Comparison of ENCODE assay signal across 10 mouse cellular contexts in the genomic region with DNA sequence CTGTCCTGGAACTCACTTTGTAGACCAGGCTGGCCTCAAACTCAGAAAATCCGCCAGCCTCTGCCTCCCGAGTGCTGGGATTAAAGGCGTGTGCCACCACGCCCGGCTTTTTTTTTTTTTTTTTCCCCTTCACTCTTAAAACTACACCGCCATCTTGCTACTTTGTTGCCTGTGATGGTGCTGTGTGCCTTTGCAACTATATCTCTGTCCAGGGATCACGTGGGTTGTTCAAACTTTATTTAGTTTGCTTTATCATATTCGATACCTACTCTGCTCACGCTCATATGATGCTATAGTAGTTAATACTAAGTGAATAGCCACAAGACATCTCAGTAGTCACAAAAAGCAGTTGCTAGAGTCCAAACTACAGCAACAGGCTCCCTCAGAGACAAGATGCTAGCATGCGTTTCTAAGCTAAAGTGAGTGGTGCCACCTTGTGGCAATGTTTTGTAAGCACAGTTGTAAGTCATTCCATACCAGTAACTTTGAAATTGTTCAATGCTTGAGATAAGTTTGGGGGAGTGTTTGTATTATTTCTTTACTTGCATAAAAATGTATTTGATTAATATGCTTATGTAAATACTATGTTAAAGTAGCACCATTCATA. TPM values are rescaled to one million over a fixed set of nuclear protein-coding genes. Genes with fewer than 3 reads are reported as not detected.
A peak's percentile ranks its signal among the peaks of the same experiment; 100 is the strongest.
DNase-seq lines count a peak whose midpoint lies in the region; ATAC-seq and TF ChIP-seq lines count a peak whose summit lies in the region.
"Had no signal": no experiment of that assay in that cellular context is flagged by ENCODE, and none has a peak within 500 bp of the region (broad histone marks: within the 10 kb centered on the region; RNA-seq: fewer than 3 reads in every experiment).

No protein-coding gene starts in this region.

- WGBS in heart, postnatal 0 days: 28% methylated on average over 10 of the region's 10 CpGs

- TF ChIP-seq POLR2A in testis, adult 2 months (IDR thresholded peaks at IDR 0.05; ENCODE audit: control insufficient read depth, low read depth, low read length): no peak

- TF ChIP-seq CTCF in heart, postnatal 0 days (IDR thresholded peaks at IDR 0.05; ENCODE audit: low read depth): peak; percentile 89
- peak; percentile 32; the same call in 1 of the 2 replicates for TF ChIP-seq CTCF in testis, adult 2 months (IDR thresholded peaks at IDR 0.05; ENCODE audit: control insufficient read depth, insufficient read depth, insufficient replicate concordance, low read depth, low read length)

- no peak overlapping the region for H3K4me3 ChIP-seq in heart, postnatal 0 days (ENCODE audit: low read depth, low read length)
- no peak overlapping the region for H3K4me3 ChIP-seq in testis, adult 2 months (ENCODE audit: control insufficient read depth, low read depth, low read length)
- H3K4me3 ChIP-seq: erythroblast, embryonic 14.5 days had no signal

- H3K36me3 ChIP-seq in heart, postnatal 0 days (replicated peaks; ENCODE audit: control insufficient read depth, insufficient read depth, low read length): no peaks in the 10 kb centered on the region
- H3K36me3 ChIP-seq in testis, adult 2 months (ENCODE audit: control insufficient read depth, insufficient read depth, low read length): no peaks in the 10 kb centered on the region

- H3K4me2 ChIP-seq in heart, postnatal 0 days (ENCODE audit: low read depth, low read length): no peak overlapping the region

- no peaks in the 10 kb centered on the region for H3K9me3 ChIP-seq in heart, postnatal 0 days (replicated peaks; ENCODE audit: control insufficient read depth, low read length)

- no peaks in the 10 kb centered on the region for H3K4me1 ChIP-seq in heart, postnatal 0 days (ENCODE audit: control insufficient read depth, insufficient read depth)
- no peaks in the 10 kb centered on the region for H3K4me1 ChIP-seq in testis, adult 2 months (ENCODE audit: control insufficient read depth, insufficient read depth, low read length)

- no peak overlapping the region for H3K27ac ChIP-seq in heart, postnatal 0 days (ENCODE audit: low read depth)
- H3K27ac ChIP-seq in testis, adult 2 months (ENCODE audit: control insufficient read depth, insufficient read depth, low read depth, low read length): no peak overlapping the region
- H3K27ac ChIP-seq: macrophage had no signal

- no peaks in the 10 kb centered on the region for H3K27me3 ChIP-seq in heart, postnatal 0 days (ENCODE audit: control insufficient read depth, insufficient read depth, low read length)
- no peaks in the 10 kb centered on the region for H3K27me3 ChIP-seq in testis, adult 2 months (ENCODE audit: control insufficient read depth, insufficient read depth, low read length)

- no peak for ATAC-seq in heart, postnatal 0 days (ENCODE audit: insufficient read depth, low read depth)
- peak; percentile 95 for ATAC-seq in megakaryocyte progenitor cell, adult 5-6 weeks (replicated peaks; ENCODE audit: poor library complexity)

- peak; percentile 61 for DNase-seq in heart, postnatal 0 days (ENCODE audit: low spot score)
- DNase-seq in heart, adult 11 months: no peak
- DNase-seq in CD4-positive helper T cell, adult 2 months (ENCODE audit: low read depth, low spot score): peak; percentile 78
- peak; percentile 76 for DNase-seq in adrenal gland, postnatal 10 days
- peak; percentile 57 for DNase-seq in embryo, embryonic 9.5 days (ENCODE audit: extremely low spot score)
- peak; percentile 71 for DNase-seq in layer of hippocampus, adult 11-12 months (ENCODE audit: low spot score)

- no peak for TF ChIP-seq EP300 in heart, postnatal 0 days (IDR thresholded peaks at IDR 0.05; ENCODE audit: low read depth)

- no peak overlapping the region for H3K9ac ChIP-seq in heart, postnatal 0 days (replicated peaks; ENCODE audit: low read depth, low read length)

RNA-seq across cellular contexts. Expression of a gene that starts 8.0 kb away (rescaled TPM):
- 7.4 and 8.0 TPM in 2 replicates for total RNA-seq in heart, postnatal 0 days (2014; rRNA removed; ENCODE audit: low replicate concordance)
- 10.1 and 10.6 TPM in 2 replicates for polyA plus RNA-seq in heart, postnatal 0 days (2015; fragmentation: Nextera tagmentation; extraction: Ambion mirVana)
- 10 to 100 TPM; 46.3 to 64.4 TPM for total RNA-seq in adrenal gland, postnatal 10 days (2021)
- total RNA-seq in megakaryocyte progenitor cell, adult 5-6 weeks (2015): 12.0 and 13.7 TPM in 2 replicates
- 20.5 and 21.5 TPM in 2 replicates for total RNA-seq in megakaryocyte progenitor cell, adult 5-6 weeks (2017)
- polyA plus RNA-seq in testis, adult 2 months (2012; rRNA removed): 2.7 and 3.7 TPM in 2 replicates

RNA-seq across cellular contexts. Expression of a gene that starts 16.4 kb away (rescaled TPM):
- total RNA-seq in heart, postnatal 0 days (2014; rRNA removed; ENCODE audit: low replicate concordance): 50.0 and 56.3 TPM in 2 replicates
- 33.5 and 36.7 TPM in 2 replicates for polyA plus RNA-seq in heart, postnatal 0 days (2015; fragmentation: Nextera tagmentation; extraction: Ambion mirVana)
- total RNA-seq in adrenal gland, postnatal 10 days (2021): 10 to 100 TPM; 81.1 to 88.3 TPM
- total RNA-seq in megakaryocyte progenitor cell, adult 5-6 weeks (2015): 17.4 and 17.9 TPM in 2 replicates
- total RNA-seq in megakaryocyte progenitor cell, adult 5-6 weeks (2017): 48.1 and 64.9 TPM in 2 replicates
- 90.2 and 92.5 TPM in 2 replicates for polyA plus RNA-seq in testis, adult 2 months (2012; rRNA removed)

RNA-seq across cellular contexts. Expression of a gene that starts 29.4 kb away (rescaled TPM):
- total RNA-seq in heart, postnatal 0 days (2014; rRNA removed; ENCODE audit: low replicate concordance): 11.9 and 17.2 TPM in 2 replicates
- polyA plus RNA-seq in heart, postnatal 0 days (2015; fragmentation: Nextera tagmentation; extraction: Ambion mirVana): 15.9 and 16.0 TPM in 2 replicates
- total RNA-seq in adrenal gland, postnatal 10 days (2021): 10 to 100 TPM; 27.3 to 28.0 TPM
- 19.7 and 20.7 TPM in 2 replicates for total RNA-seq in megakaryocyte progenitor cell, adult 5-6 weeks (2015)
- total RNA-seq in megakaryocyte progenitor cell, adult 5-6 weeks (2017): 51.9 and 56.1 TPM in 2 replicates
- polyA plus RNA-seq in testis, adult 2 months (2012; rRNA removed): 69.3 and 75.4 TPM in 2 replicates
